Mouse (Mus musculus): ENCODE measurements around the gene Smyd1.
"Not testable (repeated sequence)": the region's sequence is repeated elsewhere in the genome, so short reads cannot be mapped to it uniquely, and the experiment has no call there.

Gene Smyd1

GRCm38 (mm10) chr6:71321826-71322283, at the start of gene Smyd1:
Gene Smyd1, minus strand, starts transcription at chr6:71322233.
- DNase-seq, result no peak

DNA sequence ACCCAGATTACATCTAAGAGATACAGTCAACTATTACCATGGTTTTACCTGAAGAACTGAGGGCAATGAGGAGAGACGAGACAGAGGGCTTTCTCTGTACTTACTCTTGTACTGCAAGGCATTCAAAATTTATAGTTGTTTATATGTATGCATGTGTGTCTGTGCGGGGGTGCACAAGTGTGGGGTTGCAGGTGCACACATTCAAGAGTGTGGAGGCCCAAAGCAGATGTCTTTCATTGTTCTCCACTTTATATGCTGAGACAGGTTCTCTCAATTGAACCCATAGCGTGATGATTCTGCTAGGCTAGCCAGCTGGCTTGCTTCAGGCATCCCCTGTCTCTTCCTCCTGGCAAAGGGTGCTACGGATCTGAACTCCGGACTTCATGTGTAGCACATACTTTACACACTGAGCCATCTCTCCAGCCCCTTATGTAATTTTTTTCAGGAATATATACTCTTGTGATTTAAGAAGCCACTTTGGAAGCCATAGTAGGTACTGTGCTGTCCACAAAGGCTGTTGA, 49.1 kb upstream of the Smyd1 start:
- DNase-seq, result no peak

- no peak for DNase-seq
Observed at GRCm38 (mm10) chr6:71369416-71369815, 47.4 kb upstream of the Smyd1 start.

DNA sequence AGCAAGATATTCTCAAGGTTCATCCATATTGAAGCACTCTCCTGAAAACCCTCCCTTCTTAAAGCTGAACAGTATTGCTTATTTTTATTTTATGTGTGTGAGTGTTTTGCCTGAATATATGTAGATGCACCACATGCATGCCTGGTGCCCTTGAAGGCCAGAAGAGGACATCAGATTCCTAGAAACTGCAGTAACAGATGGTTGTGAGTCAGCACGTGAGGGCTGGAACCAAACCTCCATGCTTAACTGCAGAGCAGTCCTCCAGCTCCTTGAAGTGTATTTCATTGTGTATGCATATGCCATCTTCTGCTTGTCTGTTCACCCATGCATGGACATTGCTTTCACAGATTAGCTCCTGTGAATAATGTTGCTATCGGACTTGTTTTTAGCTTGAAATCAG, 42.0 kb upstream of the Smyd1 start:
- DNase-seq, result no peak

DNA sequence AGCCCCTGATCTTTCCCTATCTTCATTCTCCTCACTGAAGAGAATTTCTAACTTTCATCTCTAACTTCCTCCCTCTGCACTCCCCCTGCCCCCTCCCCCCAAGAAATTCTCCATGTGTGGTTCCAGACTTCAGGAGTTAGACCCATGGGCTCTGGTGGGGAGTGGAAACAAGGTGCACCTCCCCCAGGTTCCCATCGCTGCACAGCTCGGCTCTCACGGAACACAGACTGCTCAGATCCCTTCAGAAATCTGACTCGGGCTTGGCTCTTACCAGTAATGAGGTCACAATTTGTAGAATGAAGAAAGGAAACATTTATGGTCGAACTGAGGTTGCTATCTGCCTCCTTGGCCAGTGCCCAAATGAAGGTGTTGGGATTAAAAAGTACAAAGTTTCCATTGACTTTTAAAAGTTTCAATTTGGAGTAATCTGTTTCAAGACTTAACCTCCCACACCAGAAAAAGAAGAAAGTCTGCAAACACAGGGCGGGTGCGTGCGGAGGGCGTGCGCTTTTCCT, 39.2 kb upstream of the Smyd1 start:
- DNase-seq, result no peak

GRCm38 (mm10) chr6:71360751-71361150, 38.7 kb upstream of the Smyd1 start:
- no peak for DNase-seq

GRCm38 (mm10) chr6:71360221-71360620, 38.2 kb upstream of the Smyd1 start:
- DNase-seq, result no peak

GRCm38 (mm10) chr6:71357493-71357892, 35.5 kb upstream of the Smyd1 start:
- DNase-seq, result no peak

DNA sequence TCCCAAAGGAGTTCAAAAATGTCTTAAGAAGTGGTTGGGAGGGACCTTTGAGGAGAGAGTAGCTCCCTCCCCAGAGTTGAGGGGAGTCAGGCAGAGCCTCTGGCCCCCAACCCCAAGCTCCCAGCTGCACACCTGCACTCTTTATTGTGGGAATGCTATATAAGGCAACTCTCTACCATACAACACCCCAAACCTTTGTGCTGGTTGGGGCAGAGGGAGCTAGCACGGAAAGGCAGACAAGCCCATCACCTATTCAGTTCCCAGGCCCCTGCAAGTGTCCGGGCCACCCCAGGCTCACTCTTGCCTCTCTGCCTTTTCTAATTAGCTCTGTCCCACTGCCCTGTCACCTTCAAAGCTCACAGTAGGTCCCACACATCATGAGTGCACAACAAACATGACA, 31.7 kb upstream of the Smyd1 start:
- no peak for DNase-seq

DNA sequence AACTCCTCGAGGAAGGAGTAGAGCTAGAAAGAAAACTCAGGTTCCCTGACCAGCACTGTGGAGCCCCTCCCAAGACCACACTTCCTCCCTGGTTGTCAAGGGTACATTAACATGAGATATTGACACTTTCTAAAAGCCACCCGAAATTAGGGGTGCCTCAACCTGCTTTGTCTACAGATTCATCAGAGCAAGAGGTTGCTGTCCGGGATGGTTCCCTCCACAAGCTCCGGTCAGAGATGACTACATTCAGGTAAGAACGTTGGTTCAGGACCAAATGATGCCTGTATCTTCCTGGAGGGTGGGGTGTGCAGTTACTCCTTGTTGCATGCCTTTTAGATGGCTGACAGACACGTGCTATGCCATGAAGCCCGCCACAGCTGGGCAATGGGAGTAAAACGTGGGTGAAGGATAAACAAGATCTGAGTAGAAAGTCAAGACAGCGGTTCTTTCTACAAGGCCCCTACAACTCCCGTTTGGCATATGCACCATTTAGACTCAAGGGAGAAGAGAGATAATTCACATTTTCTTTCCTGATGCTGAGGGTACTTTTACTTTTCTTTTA, 30.9 kb upstream of the Smyd1 start:
- no peak for DNase-seq

DNA sequence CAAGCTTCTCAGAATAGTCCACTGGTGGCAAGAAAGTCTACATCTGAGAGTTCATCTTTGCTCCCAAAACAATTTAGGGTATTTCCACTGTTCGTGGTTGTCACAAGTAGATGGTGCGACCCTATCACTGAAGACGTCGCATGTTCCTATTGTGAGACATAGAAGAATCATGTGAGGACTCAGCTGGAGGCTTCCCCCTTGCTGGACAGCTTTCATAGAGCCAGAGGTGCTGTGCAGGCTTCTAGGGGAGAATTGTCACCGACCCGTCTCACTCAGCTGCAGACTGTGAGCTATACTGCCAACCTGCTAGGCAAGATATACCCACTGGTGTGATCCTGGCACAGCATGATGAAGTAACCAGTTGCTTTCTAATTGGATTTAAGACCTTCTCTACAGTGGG, 30.2 kb upstream of the Smyd1 start:
- DNase-seq, result no peak

DNA sequence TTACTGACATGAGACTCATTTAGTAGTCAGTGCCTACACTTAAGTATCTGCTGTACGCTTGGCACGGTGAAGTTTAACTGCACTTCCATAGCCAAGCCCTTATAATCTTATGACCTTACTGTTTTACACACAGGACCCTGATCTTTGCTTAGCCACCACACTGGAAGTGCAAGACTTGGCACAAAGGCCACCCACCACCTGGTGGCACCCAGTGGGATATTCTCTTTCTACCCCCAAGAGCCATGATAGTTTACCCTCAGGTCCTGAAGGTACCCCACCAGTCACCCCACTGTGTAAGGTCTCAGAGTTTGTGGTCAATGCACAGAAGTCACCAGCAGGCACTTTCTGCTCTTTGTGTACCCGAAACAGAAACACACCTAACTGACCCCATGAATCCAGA, 29.2 kb upstream of the Smyd1 start:
- DNase-seq, result no peak

DNA sequence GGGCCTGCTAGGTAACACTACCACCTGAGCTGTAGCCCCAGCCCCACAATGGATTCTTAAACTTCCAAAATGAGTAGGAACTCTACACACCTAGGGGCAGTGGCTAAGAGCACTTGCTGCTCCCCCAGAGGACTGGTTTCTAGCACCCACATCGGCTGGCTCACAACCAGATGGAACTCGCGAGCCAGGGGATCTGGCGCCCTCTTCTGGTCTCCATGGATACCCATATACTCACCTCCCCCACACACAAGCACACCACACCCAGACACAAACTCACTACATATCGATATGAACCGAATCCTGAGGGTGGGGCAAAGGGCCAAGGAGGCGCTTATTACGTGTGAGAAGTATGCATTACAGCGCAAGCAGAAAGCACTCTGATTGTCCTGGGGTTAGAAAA, 26.0 kb upstream of the Smyd1 start:
- no peak for DNase-seq

DNA sequence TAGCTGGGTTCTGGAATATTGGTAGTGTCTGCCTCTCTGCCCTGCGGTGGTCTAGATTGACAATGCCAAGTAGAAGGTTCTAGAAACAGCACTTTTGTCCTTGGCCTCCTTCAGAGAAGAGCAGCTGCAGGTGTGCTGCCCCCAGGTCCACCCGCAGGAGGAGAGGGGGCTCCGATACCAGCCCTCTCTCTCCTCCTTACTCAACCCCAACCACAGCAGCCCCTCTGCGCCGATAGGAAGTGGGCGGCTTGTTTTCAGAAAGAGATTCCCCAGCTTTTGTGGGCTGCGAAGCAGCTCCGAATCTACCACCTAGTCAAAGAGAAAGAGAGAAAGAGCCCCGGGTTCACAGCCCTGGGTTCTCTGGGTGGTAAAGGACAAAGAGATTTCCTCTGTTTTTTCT, 19.1 kb upstream of the Smyd1 start:
- no peak for DNase-seq

GRCm38 (mm10) chr6:71339351-71339750, 17.3 kb upstream of the Smyd1 start:
- no peak for DNase-seq

- no peak for DNase-seq
Observed at GRCm38 (mm10) chr6:71338941-71339340, 16.9 kb upstream of the Smyd1 start.

GRCm38 (mm10) chr6:71337666-71338065, 15.6 kb upstream of the Smyd1 start:
- no peak for DNase-seq

DNA sequence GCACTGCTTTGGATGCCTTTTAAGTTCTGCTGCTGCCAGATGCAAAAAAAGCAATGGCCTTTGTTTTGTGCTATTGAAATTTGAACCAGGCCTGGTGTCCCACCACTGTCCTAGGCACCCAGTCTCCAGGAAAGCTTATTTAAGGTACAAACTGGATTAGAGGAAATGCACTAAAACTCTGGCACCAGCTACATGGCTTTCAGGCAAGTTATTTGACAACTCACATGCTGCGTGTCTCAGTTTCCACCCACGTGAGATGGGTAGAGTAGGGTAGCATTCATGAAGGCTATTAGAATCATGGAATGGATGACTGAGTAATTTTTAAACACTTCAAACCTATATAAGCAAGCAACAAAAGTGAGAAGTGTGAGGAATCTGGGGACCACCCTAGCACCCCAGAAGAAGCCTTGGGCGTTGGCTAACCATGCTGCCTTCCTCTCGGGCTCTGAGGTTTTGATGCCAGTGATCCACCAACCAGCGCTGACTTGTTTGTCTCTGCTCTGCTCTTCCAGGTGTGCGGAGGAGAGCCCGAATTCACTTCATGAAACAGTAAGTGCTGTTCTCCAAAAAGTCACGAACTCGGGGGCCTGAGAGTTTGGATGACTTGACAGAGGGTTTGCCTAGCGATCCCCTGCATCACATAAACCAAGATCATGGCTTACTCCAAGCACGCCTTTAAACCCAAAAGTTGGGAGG, 11.7 kb upstream of the Smyd1 start:
- no peak for DNase-seq

DNA sequence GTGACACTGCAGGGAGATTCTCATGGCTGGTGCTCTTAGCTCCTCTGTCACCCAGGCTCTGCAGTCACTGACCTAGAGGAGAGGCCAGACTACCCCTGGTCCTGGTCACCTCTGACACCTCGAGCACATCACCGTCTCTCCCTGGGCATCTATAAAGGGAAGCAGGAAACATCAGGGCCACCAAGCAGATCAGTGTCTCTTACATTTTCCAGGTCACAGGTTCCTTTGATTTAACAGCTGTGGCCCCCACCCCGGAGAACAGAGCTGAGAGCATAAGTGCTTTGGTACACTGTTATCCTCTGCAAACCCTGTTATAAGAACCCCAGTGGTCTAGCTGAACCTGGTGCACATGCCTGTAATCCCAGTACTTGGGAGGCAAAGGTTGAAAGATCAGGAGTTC, 11.0 kb upstream of the Smyd1 start:
- DNase-seq, result no peak

GRCm38 (mm10) chr6:71332236-71332965, 10.4 kb upstream of the Smyd1 start:
- DNase-seq, result peak; percentile 19

DNA sequence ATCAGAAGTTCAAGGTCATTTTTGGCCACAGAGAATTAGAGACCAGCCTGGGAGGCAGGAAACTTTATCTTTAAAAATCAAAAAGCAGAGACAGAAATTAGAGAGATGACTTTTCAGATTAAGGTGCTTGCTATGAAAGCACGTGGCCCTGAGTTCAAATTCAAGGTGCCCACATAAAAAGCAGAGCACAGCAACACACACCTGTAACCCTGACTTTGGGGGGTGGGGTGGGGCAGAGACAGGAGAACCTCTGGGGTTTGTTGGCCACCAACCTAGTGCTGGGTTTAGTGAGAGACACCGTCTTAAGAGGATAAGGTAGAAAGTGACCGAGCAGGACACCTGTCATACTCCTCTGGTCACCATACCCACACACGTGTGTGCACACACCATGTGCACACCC, 9.5 kb upstream of the Smyd1 start:
- not testable (repeated sequence) for DNase-seq

DNA sequence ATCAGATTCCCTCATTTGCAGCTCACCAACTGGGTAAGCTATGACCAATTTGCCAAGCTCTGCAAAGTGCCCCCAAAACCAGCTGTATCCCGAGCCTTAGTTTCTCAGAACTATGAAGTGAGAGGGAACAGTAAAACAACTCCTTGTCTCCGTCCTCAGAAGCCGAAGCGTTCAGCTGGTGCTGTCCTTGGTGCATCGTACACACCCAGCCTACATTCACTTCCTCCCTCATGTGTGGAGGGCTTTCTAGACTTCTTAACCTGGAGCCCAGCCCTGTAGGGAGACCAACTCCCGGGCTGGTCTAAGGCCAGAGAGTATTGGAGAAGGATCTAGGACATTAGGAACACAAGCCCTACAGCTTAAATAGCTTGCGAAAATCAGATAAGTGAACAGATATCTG, 8.5 kb upstream of the Smyd1 start:
- DNase-seq, result no peak

GRCm38 (mm10) chr6:71329881-71330280, 7.8 kb upstream of the Smyd1 start:
- DNase-seq, result no peak

DNA sequence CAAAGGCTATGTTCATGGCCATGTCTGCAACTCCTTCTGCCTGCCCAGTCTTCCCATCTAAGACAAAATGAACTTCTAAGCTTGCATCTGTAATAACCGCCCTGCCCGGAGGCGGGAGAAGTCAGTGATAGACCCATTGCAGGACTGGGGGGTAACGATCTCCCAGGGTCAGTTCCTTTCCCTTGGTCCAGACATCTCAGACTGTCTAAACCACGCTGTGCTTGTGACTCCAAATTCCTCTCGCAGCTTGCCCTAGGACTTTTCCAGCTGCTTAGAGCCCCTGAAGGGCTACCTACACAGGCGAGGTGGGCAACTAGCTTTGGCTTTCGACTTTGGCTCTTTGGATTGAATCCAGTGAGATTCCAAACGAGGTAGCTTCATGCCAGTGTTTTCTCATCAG, 2.8 kb upstream of the Smyd1 start:
- DNase-seq, result no peak
